Mouse (Mus musculus): Measurements from ENCODE around the gene Krt35. TPM values are rescaled to one million over a fixed set of nuclear protein-coding genes. Genes with fewer than 3 reads are reported as not detected.
A peak's percentile ranks its signal among the peaks of the same experiment; 100 is the strongest.

Gene Krt35
- not detected in 2 replicates for polyA plus RNA-seq (2015; fragmentation: Nextera tagmentation; extraction: Ambion mirVana)

DNA sequence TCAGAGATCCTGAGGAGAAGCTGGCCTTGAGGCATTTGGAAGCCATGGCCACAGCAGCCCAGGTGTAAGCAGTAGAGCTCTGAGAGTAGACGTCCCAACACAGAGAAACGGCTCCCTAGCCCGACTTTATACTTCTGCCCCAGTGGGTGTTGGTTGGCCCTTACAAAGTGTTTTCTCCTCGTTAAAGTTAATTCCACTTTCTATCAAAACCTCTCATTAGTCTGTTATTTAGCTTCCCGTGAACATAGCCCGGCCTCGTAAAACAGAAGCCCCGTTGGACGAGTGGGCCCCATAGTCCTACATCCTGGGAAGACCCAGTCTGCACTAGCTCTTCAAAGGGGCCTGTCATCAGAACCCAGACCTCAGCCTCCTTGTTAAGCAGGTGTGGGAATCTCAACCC is at the start of gene Krt35:
TSS of gene Krt35 (minus strand) at position 101 of the 400 bp plus-strand sequence.
- Histone ChIP-seq H3K4me1 (ENCODE audit: insufficient read depth, low read depth, low read length) (no peaks in the 10 kb centered on the region), H3K36me3 (ENCODE audit: insufficient read depth, low read length) (no peaks in the 10 kb centered on the region), H3K9me3 (ENCODE audit: low read length) (no peaks in the 10 kb centered on the region), H3K4me2 (replicated peaks; ENCODE audit: low read depth, low read length) (no peak within 1 kb of the TSS), H3K9ac (replicated peaks; ENCODE audit: low read depth) (no peak within 1 kb of the TSS), H3K27me3 (replicated peaks; ENCODE audit: insufficient read depth, low read length) (no peaks in the 10 kb centered on the region), H3K27ac (ENCODE audit: low read length) (no peak within 1 kb of the TSS), H3K4me3 (ENCODE audit: low read depth, low read length) (no peak within 1 kb of the TSS)
- TF ChIP-seq EP300 (IDR thresholded peaks at IDR 0.05) (no peak), CTCF (IDR thresholded peaks at IDR 0.05) (no peak)
- 87% methylated on average over 9 of the region's 9 CpGs for WGBS
- DNase-seq (ENCODE audit: low spot score) (no peak), ATAC-seq (no peak)

DNA sequence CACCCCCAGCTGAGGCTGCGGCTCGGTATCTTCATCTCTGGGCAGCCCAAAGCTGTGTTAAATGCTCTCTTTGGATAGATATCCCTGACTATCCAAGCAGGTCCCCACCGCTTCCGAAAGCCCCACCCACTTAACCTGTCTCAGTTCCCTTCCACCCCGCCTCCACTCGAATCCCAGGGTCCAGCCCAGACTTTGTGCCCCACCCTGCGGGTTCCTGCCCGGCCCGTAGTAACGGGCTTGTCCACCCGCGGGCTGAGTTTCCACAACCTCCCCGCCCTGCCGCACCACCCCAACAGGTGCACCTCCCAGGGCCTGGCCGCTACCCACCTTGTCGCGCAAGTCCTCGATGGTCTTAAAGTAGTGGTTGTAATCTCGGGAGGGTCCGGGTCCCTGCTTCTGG is 49.1 kb upstream of the Krt35 start:
- peak overlapping the region; percentile 64 for H3K9ac ChIP-seq (replicated peaks; ENCODE audit: low read depth)
- peak; percentile 77 for DNase-seq (ENCODE audit: low spot score)
- peak overlapping the region; percentile 49 for H3K4me3 ChIP-seq (ENCODE audit: low read depth, low read length)
- peaks cover 5% of the 10 kb centered on the region for H3K4me1 ChIP-seq (ENCODE audit: insufficient read depth, low read depth, low read length)
- H3K4me2 ChIP-seq (replicated peaks; ENCODE audit: low read depth, low read length), result peak overlapping the region; percentile 48
- 2% methylated on average over 20 of the region's 20 CpGs for WGBS
- no peak for TF ChIP-seq CTCF (IDR thresholded peaks at IDR 0.05)
- no peak for TF ChIP-seq EP300 (IDR thresholded peaks at IDR 0.05)
- H3K9me3 ChIP-seq (ENCODE audit: low read length), result no peaks in the 10 kb centered on the region
- H3K36me3 ChIP-seq (ENCODE audit: insufficient read depth, low read length), result no peaks in the 10 kb centered on the region
- peaks cover 7% of the 10 kb centered on the region; the same call in 1 of the 2 replicates for H3K27me3 ChIP-seq (replicated peaks; ENCODE audit: insufficient read depth, low read length)
- H3K27ac ChIP-seq (ENCODE audit: low read length), result peak overlapping the region; percentile 89
- ATAC-seq, result peak; percentile 59

DNA sequence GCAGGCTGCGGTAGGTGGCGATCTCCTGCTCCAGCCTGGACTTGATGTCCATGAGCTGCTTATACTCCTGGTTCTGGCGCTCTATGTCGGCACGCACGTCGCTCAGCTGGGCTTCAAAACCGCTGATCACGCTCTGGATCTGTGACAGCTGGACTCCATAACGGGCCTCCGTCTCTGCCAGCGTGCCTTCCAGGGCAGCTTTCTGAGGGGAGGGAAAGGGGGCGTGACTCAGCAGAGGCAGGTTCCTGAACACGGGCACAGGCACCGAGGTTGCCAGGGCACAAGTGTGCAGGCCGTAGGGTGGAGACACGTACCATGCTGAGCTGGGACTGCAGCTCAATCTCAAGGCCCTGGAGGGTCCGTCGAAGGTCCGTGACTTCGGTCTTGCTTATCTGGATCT is 44.9 kb upstream of the Krt35 start:
- H3K36me3 ChIP-seq (ENCODE audit: insufficient read depth, low read length), result no peaks in the 10 kb centered on the region
- H3K9ac ChIP-seq (replicated peaks; ENCODE audit: low read depth), result no peak overlapping the region
- ATAC-seq (no peak), DNase-seq (ENCODE audit: low spot score) (no peak)
- no peak overlapping the region for H3K4me2 ChIP-seq (replicated peaks; ENCODE audit: low read depth, low read length)
- H3K27me3 ChIP-seq (replicated peaks; ENCODE audit: insufficient read depth, low read length), result peaks cover 7% of the 10 kb centered on the region; the same call in 1 of the 2 replicates
- no peak overlapping the region for H3K27ac ChIP-seq (ENCODE audit: low read length)
- H3K9me3 ChIP-seq (ENCODE audit: low read length), result no peaks in the 10 kb centered on the region
- H3K4me3 ChIP-seq (ENCODE audit: low read depth, low read length), result no peak overlapping the region
- TF ChIP-seq CTCF (IDR thresholded peaks at IDR 0.05) (no peak), EP300 (IDR thresholded peaks at IDR 0.05) (no peak)
- WGBS, result 67% methylated on average over 21 of the region's 21 CpGs
- no peaks in the 10 kb centered on the region for H3K4me1 ChIP-seq (ENCODE audit: insufficient read depth, low read depth, low read length)

DNA sequence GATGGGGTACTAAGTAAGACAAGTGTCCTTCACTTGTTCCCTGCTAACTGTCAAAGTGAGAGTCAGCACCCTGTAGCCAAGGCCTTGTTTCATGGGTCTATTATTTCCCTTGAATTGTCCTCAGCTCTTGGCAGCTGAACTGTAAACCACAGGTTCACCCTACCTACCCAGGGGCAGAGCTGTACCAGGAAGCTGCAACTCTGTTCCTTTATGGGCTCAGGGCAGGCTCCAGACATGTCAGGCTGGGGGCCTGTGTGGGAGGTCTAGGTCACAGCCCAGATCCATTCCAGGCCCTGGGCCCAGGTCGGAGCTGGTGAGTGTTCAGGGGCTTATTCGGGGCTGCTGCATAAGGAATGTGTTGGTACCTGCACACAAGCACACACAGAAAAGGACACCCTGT is 43.4 kb upstream of the Krt35 start:
- no peaks in the 10 kb centered on the region for H3K9me3 ChIP-seq (ENCODE audit: low read length)
- H3K4me3 ChIP-seq (ENCODE audit: low read depth, low read length), result no peak overlapping the region
- 52% methylated on average over 2 of the region's 2 CpGs for WGBS
- ATAC-seq, result peak; percentile 20; the same call in 1 of the 2 replicates
- H3K36me3 ChIP-seq (ENCODE audit: insufficient read depth, low read length), result no peaks in the 10 kb centered on the region
- TF ChIP-seq CTCF (IDR thresholded peaks at IDR 0.05), result no peak
- no peak for TF ChIP-seq EP300 (IDR thresholded peaks at IDR 0.05)
- H3K27me3 ChIP-seq (replicated peaks; ENCODE audit: insufficient read depth, low read length), result no peaks in the 10 kb centered on the region
- DNase-seq (ENCODE audit: low spot score), result no peak
- no peaks in the 10 kb centered on the region for H3K4me1 ChIP-seq (ENCODE audit: insufficient read depth, low read depth, low read length)
- H3K9ac ChIP-seq (replicated peaks; ENCODE audit: low read depth), result no peak overlapping the region
- H3K4me2 ChIP-seq (replicated peaks; ENCODE audit: low read depth, low read length), result no peak overlapping the region
- H3K27ac ChIP-seq (ENCODE audit: low read length), result peak overlapping the region; percentile 26; the same call in 1 of the 2 replicates

DNA sequence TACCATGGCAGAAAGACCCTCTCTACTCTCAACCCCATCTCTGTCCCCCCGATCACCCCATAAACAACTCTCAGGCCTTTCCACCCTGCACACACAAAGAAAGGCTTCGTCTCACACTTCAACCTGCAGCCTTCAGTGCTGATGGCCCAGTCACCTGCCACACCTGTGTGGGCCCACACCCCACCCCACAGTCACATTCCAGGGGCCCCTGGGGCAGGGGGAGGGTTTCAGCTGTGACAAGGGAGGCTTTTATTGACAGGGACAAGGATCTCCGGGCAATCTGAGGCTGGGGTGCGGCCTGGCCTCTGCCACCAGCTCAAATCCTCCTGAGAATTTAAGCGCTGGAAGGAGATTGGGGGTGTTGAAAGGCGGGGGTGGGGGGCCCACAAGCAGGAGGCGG is 42.8 kb upstream of the Krt35 start:
- no peak for TF ChIP-seq CTCF (IDR thresholded peaks at IDR 0.05)
- TF ChIP-seq EP300 (IDR thresholded peaks at IDR 0.05), result no peak
- Histone ChIP-seq H3K4me1 (ENCODE audit: insufficient read depth, low read depth, low read length) (no peaks in the 10 kb centered on the region), H3K9ac (replicated peaks; ENCODE audit: low read depth) (no peak overlapping the region), H3K4me2 (replicated peaks; ENCODE audit: low read depth, low read length) (no peak overlapping the region), H3K9me3 (ENCODE audit: low read length) (no peaks in the 10 kb centered on the region), H3K27ac (ENCODE audit: low read length) (0 out of 2 replicates have a peak overlapping the region, but pooled peaks have one; percentile 26), H3K36me3 (ENCODE audit: insufficient read depth, low read length) (no peaks in the 10 kb centered on the region), H3K27me3 (replicated peaks; ENCODE audit: insufficient read depth, low read length) (no peaks in the 10 kb centered on the region), H3K4me3 (ENCODE audit: low read depth, low read length) (no peak overlapping the region)
- DNase-seq (ENCODE audit: low spot score), result no peak
- ATAC-seq, result peak; percentile 68
- whole genome bisulfite sequencing, result 42% methylated on average over 7 of the region's 7 CpGs

DNA sequence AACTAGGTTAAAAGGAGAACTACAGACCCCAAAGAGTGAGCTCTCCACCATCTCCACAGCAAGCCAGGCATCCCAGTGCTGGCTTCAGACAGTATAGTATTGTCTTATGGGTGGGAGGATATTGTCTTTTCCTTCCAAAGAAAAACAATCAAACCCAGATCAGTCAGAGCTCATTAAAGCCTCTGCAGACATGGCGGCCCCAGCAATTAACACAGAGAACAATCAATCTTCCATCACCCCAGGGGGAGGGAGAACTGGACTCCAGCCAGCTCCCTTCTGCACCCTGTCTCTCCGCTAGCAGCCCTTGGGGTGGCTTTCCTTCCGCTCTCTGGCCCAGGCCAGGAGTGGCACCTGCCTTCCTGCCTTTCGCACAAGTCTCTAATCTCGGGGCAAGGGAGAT is 41.7 kb upstream of the Krt35 start:
- Histone ChIP-seq H3K4me1 (ENCODE audit: insufficient read depth, low read depth, low read length) (no peaks in the 10 kb centered on the region), H3K9me3 (ENCODE audit: low read length) (no peaks in the 10 kb centered on the region), H3K36me3 (ENCODE audit: insufficient read depth, low read length) (no peaks in the 10 kb centered on the region), H3K27me3 (replicated peaks; ENCODE audit: insufficient read depth, low read length) (no peaks in the 10 kb centered on the region), H3K9ac (replicated peaks; ENCODE audit: low read depth) (no peak overlapping the region), H3K27ac (ENCODE audit: low read length) (no peak overlapping the region), H3K4me2 (replicated peaks; ENCODE audit: low read depth, low read length) (no peak overlapping the region), H3K4me3 (ENCODE audit: low read depth, low read length) (no peak overlapping the region)
- no peak for ATAC-seq
- DNase-seq (ENCODE audit: low spot score), result no peak
- TF ChIP-seq CTCF (IDR thresholded peaks at IDR 0.05), result no peak
- TF ChIP-seq EP300 (IDR thresholded peaks at IDR 0.05), result no peak
- 29% methylated on average over 5 of the region's 5 CpGs for WGBS

DNA sequence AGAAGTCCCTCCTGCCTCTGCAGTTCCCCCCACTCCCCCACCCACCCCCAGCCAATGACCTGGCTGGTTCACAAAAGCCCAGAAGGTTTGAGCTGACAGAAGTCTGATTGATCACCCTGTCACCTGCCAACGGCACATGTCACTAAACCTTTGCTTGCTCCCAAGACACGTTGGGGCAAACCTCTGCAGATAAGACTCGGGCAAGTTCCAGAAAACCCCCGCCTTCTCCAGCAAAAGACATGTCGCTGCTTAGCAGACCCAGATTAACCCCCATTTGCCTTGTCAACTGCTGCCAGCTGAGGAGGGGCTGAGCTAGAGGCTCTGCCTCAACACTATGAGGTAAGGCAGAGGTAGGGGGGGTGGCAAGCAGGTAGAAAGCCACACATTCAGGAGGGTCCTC is 40.5 kb upstream of the Krt35 start:
- H3K4me3 ChIP-seq (ENCODE audit: low read depth, low read length), result no peak overlapping the region
- ATAC-seq (no peak), DNase-seq (ENCODE audit: low spot score) (no peak)
- H3K4me1 ChIP-seq (ENCODE audit: insufficient read depth, low read depth, low read length), result no peaks in the 10 kb centered on the region
- no peaks in the 10 kb centered on the region for H3K9me3 ChIP-seq (ENCODE audit: low read length)
- H3K9ac ChIP-seq (replicated peaks; ENCODE audit: low read depth), result no peak overlapping the region
- 29% methylated on average over 5 of the region's 5 CpGs for WGBS
- H3K27ac ChIP-seq (ENCODE audit: low read length), result no peak overlapping the region
- no peak overlapping the region for H3K4me2 ChIP-seq (replicated peaks; ENCODE audit: low read depth, low read length)
- no peaks in the 10 kb centered on the region for H3K27me3 ChIP-seq (replicated peaks; ENCODE audit: insufficient read depth, low read length)
- TF ChIP-seq CTCF (IDR thresholded peaks at IDR 0.05) (no peak), EP300 (IDR thresholded peaks at IDR 0.05) (no peak)
- H3K36me3 ChIP-seq (ENCODE audit: insufficient read depth, low read length), result no peaks in the 10 kb centered on the region
